Mouse (Mus musculus): ENCODE data around the gene Adamts2. TPM values are rescaled to one million over a fixed set of nuclear protein-coding genes. Genes with fewer than 3 reads are reported as not detected.

The Adamts2 gene
- total and polyA plus RNA-seq, 3 experiments = not detected

GRCm38 (mm10) chr11:50826214-50826613 is 224.3 kb downstream of the Adamts2 start (continued):
- TF ChIP-seq ETS1 (conservative IDR thresholded peaks at IDR 0.05; ENCODE audit: low read depth, low read length) (0 out of 2 replicates have a peak, but pooled peaks have one; percentile 17), NELFE (IDR thresholded peaks at IDR 0.05; ENCODE audit: low read depth, low read length) (no peak), EP300 (IDR thresholded peaks at IDR 0.05; ENCODE audit: low read length) (peak; percentile 58; the same call in 1 of the 2 replicates), CHD2 (IDR thresholded peaks at IDR 0.05; ENCODE audit: low read length) (no peak)

GRCm38 (mm10) chr11:50827010-50827953 is 225.4 kb downstream of the Adamts2 start, which contains the start of gene Zfp354c:
TSS of gene Zfp354c (minus strand) at chr11:50827724.
- no peaks in the 10 kb centered on the region for H3K27me3 ChIP-seq (replicated peaks)
- peaks cover 0 to 4% of the 10 kb centered on the region in 2 experiments for H3K36me3 ChIP-seq (replicated peaks in 1 of 2; ENCODE audit: control insufficient read depth in 1 of 2, insufficient read depth in 1 of 2, low read length in 1 of 2)
- dilution Hi-C loops (cut with MboI; ENCODE audit: extremely low pct_ligation_motif_present, extremely low pct_unique_long_range_greater_than_20kb, low sequenced_read_pairs) (no loop called here), in situ Hi-C loops (cut with MboI; ENCODE audit: low pct_ligation_motif_present, low pct_unique_long_range_greater_than_20kb, low sequenced_read_pairs) (no loop called here)
- DNase-seq (ENCODE audit: extremely low read depth) = peak; percentile 85
- peaks cover 3 to 13% of the 10 kb centered on the region in 2 experiments; a peak in 3 of 4 replicates for H3K4me1 ChIP-seq (ENCODE audit: control insufficient read depth in 1 of 2, insufficient read depth in 2 of 2)
- no peak within 1 kb of the TSS for H3K27ac ChIP-seq (ENCODE audit: insufficient read depth, low read depth)
- H3K4me3 ChIP-seq (replicated peaks in 1 of 3; ENCODE audit: low read depth in 2 of 3, low read length in 2 of 3, poor library complexity in 1 of 3) = peak within 1 kb of the TSS; percentile 57 to 96 (median 65)
- peak within 1 kb of the TSS; percentile 98 for H3K4me2 ChIP-seq (ENCODE audit: insufficient read depth, low read depth, poor library complexity, severe bottlenecking)
- H3K9ac ChIP-seq (ENCODE audit: insufficient read depth, low read depth) = peak within 1 kb of the TSS; percentile 62
- H3K9me3 ChIP-seq (replicated peaks; ENCODE audit: low read length) = peaks cover under 1% of the 10 kb centered on the region
- H3K79me2 ChIP-seq (replicated peaks; ENCODE audit: control insufficient read depth, extremely low read depth, insufficient read depth, poor library complexity, severe bottlenecking) = no peaks in the 10 kb centered on the region
- TF ChIP-seq TBP (conservative IDR thresholded peaks at IDR 0.05; ENCODE audit: low read depth, low read length) (peak; percentile 72), GABPA (IDR thresholded peaks at IDR 0.05; ENCODE audit: insufficient replicate concordance, low read depth, low read length) (peak; percentile 73; the same call in 1 of the 2 replicates), MXI1 (IDR thresholded peaks at IDR 0.05; ENCODE audit: low read depth, low read length) (peak; percentile 43), BHLHE40 (IDR thresholded peaks at IDR 0.05; ENCODE audit: low read depth, low read length) (no peak), ZKSCAN1 (IDR thresholded peaks at IDR 0.05; ENCODE audit: borderline replicate concordance, low read depth, low read length) (no peak), E2F4 (IDR thresholded peaks at IDR 0.05; ENCODE audit: insufficient replicate concordance, low read depth, low read length) (no peak), USF2 (conservative IDR thresholded peaks at IDR 0.05; ENCODE audit: low read depth, low read length) (no peak), MAX (IDR thresholded peaks at IDR 0.05; ENCODE audit: low read length) (peak; percentile 49; the same call in 1 of the 2 replicates), CTCF (conservative IDR thresholded peaks at IDR 0.05 in 1 of 2, IDR thresholded peaks at IDR 0.05 in 1 of 2; ENCODE audit: low read depth in 2 of 2, low read length in 2 of 2) (no peak), ZMIZ1 (IDR thresholded peaks at IDR 0.05; ENCODE audit: low read depth, low read length) (peak; percentile 74; the same call in 1 of the 2 replicates), UBTF (IDR thresholded peaks at IDR 0.05; ENCODE audit: low read depth, low read length) (no peak), RCOR1 (conservative IDR thresholded peaks at IDR 0.05; ENCODE audit: low read depth, low read length) (no peak), MAZ (IDR thresholded peaks at IDR 0.05; ENCODE audit: low read depth, low read length) (no peak), TCF12 (IDR thresholded peaks at IDR 0.05; ENCODE audit: low read depth, low read length) (peak; percentile 80), CHD1 (IDR thresholded peaks at IDR 0.05; ENCODE audit: low read depth, low read length) (no peak), POLR2A (IDR thresholded peaks at IDR 0.05; ENCODE audit: low read depth, low read length) (peak; percentile 83), ZNF384 (IDR thresholded peaks at IDR 0.05; ENCODE audit: low read depth, low read length) (no peak), JUND (conservative IDR thresholded peaks at IDR 0.05; ENCODE audit: low read depth, low read length) (no peak), NELFE (IDR thresholded peaks at IDR 0.05; ENCODE audit: low read depth, low read length) (peak; percentile 88), ZC3H11A (IDR thresholded peaks at IDR 0.05; ENCODE audit: low read depth, low read length) (no peak), HCFC1 (IDR thresholded peaks at IDR 0.05; ENCODE audit: low read depth, low read length) (peak; percentile 100), ELF1 (IDR thresholded peaks at IDR 0.05; ENCODE audit: low read depth, low read length) (peak; percentile 63), MYC (IDR thresholded peaks at IDR 0.05; ENCODE audit: low read depth, low read length) (peak; percentile 53; the same call in 1 of the 2 replicates), MAFK (IDR thresholded peaks at IDR 0.05; ENCODE audit: insufficient replicate concordance, low read length) (no peak), ETS1 (conservative IDR thresholded peaks at IDR 0.05; ENCODE audit: low read depth, low read length) (no peak), MEF2A (IDR thresholded peaks at IDR 0.05; ENCODE audit: borderline replicate concordance, low read depth, low read length) (peak; percentile 75), PAX5 (IDR thresholded peaks at IDR 0.05; ENCODE audit: low read length) (no peak), IRF4 (IDR thresholded peaks at IDR 0.05; ENCODE audit: low read depth, low read length) (peak; percentile 53; the same call in 1 of the 2 replicates), NRF1 (IDR thresholded peaks at IDR 0.05; ENCODE audit: low read depth, low read length) (peak; percentile 47), JUN (IDR thresholded peaks at IDR 0.05; ENCODE audit: insufficient read depth, low read depth, low read length) (no peak), SIN3A (IDR thresholded peaks at IDR 0.05; ENCODE audit: low read length) (peak; percentile 57; the same call in 1 of the 2 replicates), KAT2A (IDR thresholded peaks at IDR 0.05; ENCODE audit: insufficient replicate concordance, low read length) (peak; percentile 96; the same call in 1 of the 2 replicates), SMC3 (IDR thresholded peaks at IDR 0.05; ENCODE audit: low read depth, low read length) (no peak)

Data from CH12.LX (cell line).